26 mouse cellular contexts compared by ENCODE assay signal in genomic region chr1:190834201-190834907, GRCm38 (mm10).
DNase-seq lines count a peak whose midpoint lies in the region; ATAC-seq and TF ChIP-seq lines count a peak whose summit lies in the region.
"Had no signal": no experiment of that assay in that cellular context is flagged by ENCODE, and none has a peak within 500 bp of the region (broad histone marks: within the 10 kb centered on the region; RNA-seq: fewer than 3 reads in every experiment).

No protein-coding gene starts in this region.

- peaks cover 7% of the 10 kb centered on the region for H3K4me1 ChIP-seq in embryonic fibroblast, embryonic 13.5 days (ENCODE audit: control insufficient read depth, insufficient read depth, low read length)
- H3K4me1 ChIP-seq in midbrain, embryonic 14.5 days (ENCODE audit: control insufficient read depth, insufficient read depth, low read length) = no peaks in the 10 kb centered on the region
- no peaks in the 10 kb centered on the region for H3K4me1 ChIP-seq in intestine, embryonic 16.5 days (ENCODE audit: control insufficient read depth, insufficient read depth, low read length)
- H3K4me1 ChIP-seq: heart, embryonic 15.5 days; limb, embryonic 15.5 days; neural tube, embryonic 13.5 days had no signal

- H3K4me3 ChIP-seq in gastrocnemius, adult 2 months = no peak overlapping the region
- H3K4me3 ChIP-seq in embryonic fibroblast, embryonic 13.5 days (ENCODE audit: insufficient read depth, low read length) = no peak overlapping the region
- H3K4me3 ChIP-seq in midbrain, embryonic 14.5 days (replicated peaks; ENCODE audit: low read depth, low read length) = no peak overlapping the region
- no peak overlapping the region for H3K4me3 ChIP-seq in intestine, embryonic 16.5 days (ENCODE audit: low read length)
- H3K4me3 ChIP-seq: heart, embryonic 15.5 days; limb, embryonic 15.5 days; myocyte; neural tube, embryonic 13.5 days had no signal

- TF ChIP-seq POLR2A in embryonic fibroblast, embryonic 13.5 days (IDR thresholded peaks at IDR 0.05; ENCODE audit: low read depth, low read length) = no peak

- no peak for ATAC-seq in midbrain, embryonic 14.5 days (ENCODE audit: low FRiP score, low TSS enrichment)
- no peak for ATAC-seq in intestine, embryonic 16.5 days
- ATAC-seq: CD4-positive, CD25-positive, alpha-beta regulatory T cell, adult 4 months; inflammation-experienced regulatory T-cells, adult 6 months; midbrain, embryonic 16.5 days had no signal

- H3K27ac ChIP-seq in gastrocnemius, adult 2 months = 0 out of 2 replicates have a peak overlapping the region, but pooled peaks have one; percentile 13
- H3K27ac ChIP-seq in embryonic fibroblast, embryonic 13.5 days (ENCODE audit: insufficient read depth, low read length) = peak overlapping the region; percentile 15; the same call in 1 of the 2 replicates
- no peak overlapping the region for H3K27ac ChIP-seq in midbrain, embryonic 14.5 days (replicated peaks; ENCODE audit: low read depth, low read length)
- no peak overlapping the region for H3K27ac ChIP-seq in intestine, embryonic 16.5 days (ENCODE audit: low read length)
- H3K27ac ChIP-seq: heart, embryonic 15.5 days; hindbrain, embryonic 14.5 days; limb, embryonic 15.5 days; macrophage; neural tube, embryonic 13.5 days had no signal

- no peak overlapping the region for H3K9ac ChIP-seq in midbrain, embryonic 14.5 days (replicated peaks; ENCODE audit: low read length)
- no peak overlapping the region for H3K9ac ChIP-seq in intestine, embryonic 16.5 days (ENCODE audit: low read depth, low read length)
- H3K9ac ChIP-seq: heart, embryonic 15.5 days; hindbrain, embryonic 14.5 days; limb, embryonic 15.5 days; neural tube, embryonic 13.5 days had no signal

- H3K4me2 ChIP-seq in midbrain, embryonic 14.5 days (ENCODE audit: low read length) = no peak overlapping the region
- no peak overlapping the region for H3K4me2 ChIP-seq in intestine, embryonic 16.5 days (ENCODE audit: low read depth, low read length)
- H3K4me2 ChIP-seq: heart, embryonic 15.5 days; hindbrain, embryonic 14.5 days; limb, embryonic 15.5 days; neural tube, embryonic 13.5 days had no signal

- H3K36me3 ChIP-seq in midbrain, embryonic 14.5 days (ENCODE audit: control insufficient read depth, insufficient read depth, low read length) = peaks cover 5% of the 10 kb centered on the region
- H3K36me3 ChIP-seq in intestine, embryonic 16.5 days (ENCODE audit: control insufficient read depth, insufficient read depth, low read length) = no peaks in the 10 kb centered on the region

- intact Hi-C loops in gastrocnemius, adult 2 months (cut with DNase I) = no loop called here
- intact Hi-C loops in gastrocnemius, postnatal 36 days (cut with DNase I) = no loop called here

- WGBS in midbrain, embryonic 14.5 days = 79% methylated on average over 7 of the region's 7 CpGs
- 74% methylated on average over 7 of the region's 7 CpGs for WGBS in intestine, embryonic 16.5 days

- H3K9me3 ChIP-seq in midbrain, embryonic 14.5 days (ENCODE audit: control insufficient read depth, low read length) = no peaks in the 10 kb centered on the region
- H3K9me3 ChIP-seq in intestine, embryonic 16.5 days (ENCODE audit: control insufficient read depth, low read length) = no peaks in the 10 kb centered on the region
- H3K9me3 ChIP-seq: heart, embryonic 15.5 days; limb, embryonic 15.5 days; neural tube, embryonic 13.5 days had no signal

- no peaks in the 10 kb centered on the region for H3K27me3 ChIP-seq in midbrain, embryonic 14.5 days (ENCODE audit: control insufficient read depth, insufficient read depth, low read length)
- H3K27me3 ChIP-seq in intestine, embryonic 16.5 days (replicated peaks; ENCODE audit: control insufficient read depth, insufficient read depth, low read length) = no peaks in the 10 kb centered on the region
- H3K27me3 ChIP-seq: heart, embryonic 15.5 days; limb, embryonic 15.5 days; neural tube, embryonic 13.5 days had no signal

- no peak for TF ChIP-seq CTCF in gastrocnemius, adult 2 months (IDR thresholded peaks at IDR 0.05)
- TF ChIP-seq CTCF in embryonic fibroblast, embryonic 13.5 days (IDR thresholded peaks at IDR 0.05; ENCODE audit: borderline replicate concordance, insufficient read depth, low read length) = no peak

- DNase-seq in gastrocnemius, adult 2 months = no peak
- no peak for DNase-seq in gastrocnemius, postnatal 36 days
- peak; percentile 32 for DNase-seq in urinary bladder, postnatal 14 days (ENCODE audit: low spot score)
- DNase-seq in urinary bladder, postnatal 4 days (ENCODE audit: low spot score in 2 of 2) = no peak
- no peak for DNase-seq in midbrain, embryonic 14.5 days
- DNase-seq: adrenal gland, postnatal 10 days; cerebellum, adult 8-10 months; heart, postnatal 4 days; kidney, adult 8-10 months; kidney, postnatal 14 days; left cerebral cortex, postnatal 4 days; retina, postnatal 1 day; right cerebral cortex, postnatal 25 days; thymus, adult 2 months; thymus, postnatal 4 days had no signal

Comparison
In these comparisons a context has a peak if more than half of its experiments do, and no peak if none do; other contexts are left out.
1. H3K27ac ChIP-seq: peak in gastrocnemius, adult 2 months (single experiment) and embryonic fibroblast, embryonic 13.5 days (single experiment); none in midbrain, embryonic 14.5 days (single experiment) and intestine, embryonic 16.5 days (single experiment).